Mouse (Mus musculus) CD4-positive, CD25-positive, alpha-beta regulatory T cell, adult 4 months (primary cell): Measurements from ENCODE around the gene Hsf4. TPM values are rescaled to one million over a fixed set of nuclear protein-coding genes. Genes with fewer than 3 reads are reported as not detected.
"Not testable (repeated sequence)": the region's sequence is repeated elsewhere in the genome, so short reads cannot be mapped to it uniquely, and the experiment has no call there.

Experiments
- ATAC-seq: one replicate; pipeline ENCODE4 v1.8.0; 2017
- polyA plus RNA-seq, 2 experiments: library from polyadenylated mRNA; unstranded; fragments of 100-300 nt; shearing (Covaris generic); gene quantifications; one replicate each; pipeline ENCODE4 v1.2.1; 2017

Hsf4 gene
- polyA plus RNA-seq, 2 experiments from 2014 or later, result 0.26 to 0.39 TPM

DNA sequence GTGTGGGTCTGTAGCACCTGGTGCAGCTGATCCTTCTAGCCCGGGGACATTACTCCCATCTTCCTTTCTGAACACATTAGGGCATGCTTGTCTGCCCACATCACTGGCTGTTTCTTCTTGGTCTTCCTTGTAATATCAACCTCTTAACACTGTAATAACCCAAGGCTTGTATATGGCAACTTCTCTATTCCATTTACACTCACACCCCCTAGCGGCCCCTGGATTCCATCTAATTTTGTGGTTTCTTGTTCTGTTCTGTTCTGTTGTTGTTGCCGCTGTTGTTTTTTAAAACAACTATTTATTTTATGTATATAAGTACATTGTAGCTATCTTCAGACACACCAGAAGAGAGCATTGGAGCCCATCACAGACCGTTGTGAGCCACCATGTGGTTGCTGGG, 17.3 kb downstream of the Hsf4 start:
- no peak for ATAC-seq

DNA sequence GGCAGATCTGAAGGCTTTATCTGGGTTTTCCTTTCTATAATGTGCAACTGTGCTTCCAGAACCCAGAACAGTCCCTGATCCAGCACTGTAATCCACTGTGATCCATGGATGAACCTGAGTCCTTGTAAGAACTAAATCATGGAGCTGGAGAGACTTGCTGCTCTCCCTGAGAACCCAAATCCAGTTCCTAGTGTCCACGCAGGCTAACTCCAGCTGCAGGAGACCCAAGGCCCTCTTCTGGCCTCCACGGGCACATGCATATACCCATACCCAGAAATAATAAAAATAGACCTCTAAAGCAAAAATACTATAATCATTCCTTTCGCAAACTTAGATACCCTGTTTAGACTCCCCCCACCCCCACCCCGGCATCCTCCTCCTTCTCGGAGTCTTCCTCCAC, 18.6 kb downstream of the Hsf4 start:
- ATAC-seq, result no peak

DNA sequence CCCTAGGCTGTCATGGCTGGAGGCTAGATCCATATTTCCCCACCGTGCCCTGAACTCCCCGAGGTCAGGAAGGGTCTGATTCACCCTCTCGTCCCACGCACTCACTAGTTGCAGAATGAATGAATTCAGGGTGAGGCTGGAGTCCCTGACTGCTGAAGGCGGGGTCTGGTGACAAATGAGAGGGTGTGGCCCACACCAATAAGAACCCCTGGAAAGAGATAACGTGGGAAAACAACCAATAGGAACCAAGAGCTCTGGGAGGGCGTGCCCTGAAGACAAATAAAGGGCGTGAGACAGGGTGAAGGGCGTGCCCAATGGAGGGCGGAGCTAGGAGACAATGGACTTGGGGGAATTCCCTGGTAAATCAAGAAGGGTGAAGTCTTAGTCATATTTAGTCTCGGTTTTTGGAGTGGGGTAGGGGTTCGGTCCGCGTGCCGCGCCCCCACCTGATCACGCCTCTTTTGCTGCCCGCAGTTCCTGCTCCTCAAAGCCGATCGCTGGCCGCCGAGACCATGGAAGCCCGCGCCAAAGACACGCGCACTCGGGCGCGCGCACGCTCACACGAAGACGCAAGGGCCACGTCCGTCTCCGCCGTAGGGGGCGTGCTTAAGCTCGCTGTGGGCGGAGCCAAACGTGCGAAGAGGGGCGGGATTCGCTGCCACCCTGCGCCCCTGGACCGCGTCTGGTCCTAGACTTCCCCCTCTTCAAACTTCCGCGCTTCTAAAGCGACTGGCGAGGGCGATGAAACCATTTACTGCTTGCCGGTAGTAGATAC, 19.5 kb downstream of the Hsf4 start:
- ATAC-seq, result peak; percentile 89

DNA sequence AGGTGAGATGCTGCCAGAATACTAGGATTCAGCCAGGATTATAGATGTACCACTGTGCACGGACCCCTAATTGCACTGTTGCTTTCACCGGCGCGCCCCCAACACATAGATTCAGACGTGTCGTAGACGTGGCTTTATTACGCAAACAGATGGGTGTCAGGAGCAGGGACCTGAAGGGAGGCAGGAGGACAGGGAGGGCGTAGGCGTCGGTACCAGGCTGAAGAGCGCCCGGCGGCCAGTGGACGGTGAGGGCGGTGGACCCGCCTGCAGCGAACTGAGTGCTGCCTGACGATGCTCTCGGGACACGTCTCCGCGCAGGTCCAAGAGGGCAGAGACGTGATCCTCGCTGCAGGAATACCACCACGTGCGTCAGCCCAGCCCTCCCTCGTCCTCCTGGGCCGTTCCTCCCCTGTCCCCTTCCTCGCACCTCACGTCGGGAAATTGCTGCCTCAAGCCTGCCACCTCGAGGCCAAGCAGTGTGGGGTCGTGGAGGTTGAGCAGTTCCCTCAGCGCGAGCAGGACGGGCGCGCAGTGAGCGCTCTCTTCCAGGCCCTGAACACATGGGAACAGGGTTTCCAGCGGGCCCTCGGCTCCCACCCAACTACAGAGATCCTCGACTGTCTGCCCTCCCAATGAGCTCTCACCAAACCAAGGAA, 20.3 kb downstream of the Hsf4 start, which contains the start of gene 4931428F04Rik:
TSS of gene 4931428F04Rik (minus strand) at position 60 of the 656 bp plus-strand sequence.
- no peak for ATAC-seq

DNA sequence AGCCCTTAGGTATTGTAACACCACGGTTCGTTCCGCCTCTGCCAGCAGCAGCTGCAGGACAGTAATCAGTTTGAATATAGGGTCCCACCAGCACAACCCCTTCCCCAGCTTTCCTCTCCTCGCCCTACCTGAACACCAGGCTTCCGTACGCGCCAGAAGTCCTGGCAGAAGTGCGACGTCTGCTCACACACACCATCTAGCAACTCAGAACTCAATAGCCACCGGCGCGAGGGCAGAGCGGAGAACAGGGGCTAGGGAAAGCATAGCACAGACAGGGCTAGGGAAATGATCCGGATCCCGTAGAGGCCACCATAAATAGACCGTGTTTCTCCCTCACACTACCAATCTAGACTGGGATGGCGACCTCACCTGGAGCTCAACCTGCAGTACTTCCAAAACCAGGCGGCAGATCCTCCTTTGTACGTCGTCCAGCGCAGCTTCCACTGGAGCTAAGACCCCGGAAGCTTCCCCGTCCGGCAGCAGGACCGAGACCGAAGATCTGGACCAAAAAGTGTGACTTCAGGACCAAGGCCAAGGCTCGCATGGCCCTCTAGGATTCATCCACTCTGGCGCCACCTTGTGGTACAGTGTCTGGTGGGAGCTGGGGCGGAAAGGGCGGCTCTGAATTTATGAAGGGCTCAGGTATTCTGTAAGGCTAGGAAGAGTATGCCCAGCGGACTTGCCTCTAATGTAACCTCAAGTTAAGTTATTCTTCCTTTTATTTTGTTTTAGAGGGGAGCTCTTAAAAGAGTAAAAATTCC, 21.1 kb downstream of the Hsf4 start:
- peak; percentile 29 for ATAC-seq

DNA sequence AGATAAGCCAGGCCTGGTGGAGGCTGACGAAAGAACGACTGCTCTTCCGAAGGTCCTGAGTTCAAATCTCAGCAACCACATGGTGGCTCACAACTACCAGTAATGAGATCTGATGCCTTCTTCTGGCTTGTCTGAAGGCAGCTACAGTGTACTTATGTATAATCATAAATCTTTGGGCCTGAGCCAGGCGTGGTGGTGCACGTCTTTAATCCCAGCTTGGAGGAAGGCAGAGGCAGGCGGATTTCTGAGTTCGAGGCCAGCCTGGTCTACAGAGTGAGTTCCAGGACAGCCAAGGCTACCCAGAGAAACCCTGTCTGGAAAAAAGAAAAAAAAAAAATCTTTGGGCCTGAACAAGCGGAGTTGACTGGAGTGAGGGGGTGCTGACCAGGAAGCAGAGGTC, 21.8 kb downstream of the Hsf4 start:
- ATAC-seq, result not testable (repeated sequence)

DNA sequence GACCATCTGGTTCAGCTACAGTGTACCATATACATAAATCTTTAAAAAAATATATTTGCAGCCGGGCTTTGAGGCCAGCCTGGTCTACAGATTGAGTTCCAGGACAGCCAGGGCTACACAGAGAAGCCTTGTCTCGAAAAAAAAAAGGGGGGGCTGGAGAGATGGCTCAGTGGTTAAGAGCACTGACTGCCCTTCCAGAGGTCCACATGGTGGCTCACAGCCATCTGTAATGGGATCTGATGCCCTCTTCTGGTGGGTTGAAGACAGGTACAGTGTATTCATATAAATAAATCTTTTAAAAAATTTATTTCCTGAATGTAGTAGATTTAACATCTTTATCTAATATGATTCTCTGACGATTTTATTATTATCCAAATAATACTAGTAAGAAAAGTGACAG, 22.2 kb downstream of the Hsf4 start:
- ATAC-seq, result not testable (repeated sequence)

DNA sequence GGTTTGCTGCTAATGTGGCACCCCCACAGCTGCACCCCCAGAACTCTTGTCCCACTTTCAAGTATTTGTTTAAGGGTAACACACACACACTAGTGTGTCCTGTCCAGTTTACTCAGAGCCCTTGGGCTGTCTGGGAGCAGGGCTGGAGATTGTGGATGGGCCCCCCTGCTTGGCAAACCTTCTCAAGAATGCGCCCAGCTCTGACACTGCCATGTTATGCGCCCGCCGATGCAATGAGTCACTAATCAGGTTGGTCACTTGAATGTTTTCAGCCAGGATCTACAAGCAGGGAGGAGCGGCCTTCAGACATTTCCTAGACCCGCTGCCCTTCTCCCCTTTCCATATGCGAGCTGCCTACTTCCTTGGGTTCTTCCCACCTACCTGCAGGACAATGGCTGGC, 22.9 kb downstream of the Hsf4 start:
- no peak for ATAC-seq

DNA sequence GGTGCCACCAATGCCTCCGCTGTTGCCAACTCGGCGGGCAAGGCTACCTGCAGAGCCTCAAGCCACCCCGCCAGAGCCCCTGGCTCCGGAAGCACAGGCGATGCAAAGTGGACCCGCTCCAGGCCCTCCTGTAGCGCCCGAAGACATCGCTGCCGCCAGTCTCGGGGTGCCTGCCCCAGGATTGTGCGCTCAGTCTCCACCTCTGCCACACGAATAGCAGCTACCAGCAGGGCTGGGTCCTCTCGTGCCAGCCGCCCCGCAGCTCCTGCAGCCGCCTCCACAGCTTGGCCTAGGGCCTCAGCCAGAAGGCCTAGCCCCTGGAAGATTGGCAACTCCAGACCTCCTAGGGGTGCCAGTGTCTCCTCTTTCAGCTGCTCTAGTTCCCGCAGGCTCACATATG, 23.8 kb downstream of the Hsf4 start:
- no peak for ATAC-seq

DNA sequence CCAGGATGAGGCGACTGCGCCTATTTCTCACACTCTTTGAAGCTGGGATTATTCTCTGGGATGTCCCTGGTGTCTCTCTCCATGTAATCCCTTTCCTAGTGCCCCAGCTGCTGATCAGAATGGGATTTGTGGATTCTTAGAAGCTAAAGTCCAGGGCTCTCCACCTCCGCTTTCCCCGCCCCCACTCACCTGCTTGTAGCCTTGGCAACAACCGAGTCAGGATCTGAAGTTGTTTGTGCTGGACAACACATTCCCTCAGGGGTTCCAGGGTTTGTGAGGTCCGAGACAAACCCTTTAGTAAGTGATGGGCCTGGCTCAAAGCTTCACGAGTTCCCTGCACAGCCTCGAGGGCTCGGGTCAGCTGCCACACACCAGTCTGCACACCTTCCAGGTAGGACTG, 25.2 kb downstream of the Hsf4 start:
- no peak for ATAC-seq

DNA sequence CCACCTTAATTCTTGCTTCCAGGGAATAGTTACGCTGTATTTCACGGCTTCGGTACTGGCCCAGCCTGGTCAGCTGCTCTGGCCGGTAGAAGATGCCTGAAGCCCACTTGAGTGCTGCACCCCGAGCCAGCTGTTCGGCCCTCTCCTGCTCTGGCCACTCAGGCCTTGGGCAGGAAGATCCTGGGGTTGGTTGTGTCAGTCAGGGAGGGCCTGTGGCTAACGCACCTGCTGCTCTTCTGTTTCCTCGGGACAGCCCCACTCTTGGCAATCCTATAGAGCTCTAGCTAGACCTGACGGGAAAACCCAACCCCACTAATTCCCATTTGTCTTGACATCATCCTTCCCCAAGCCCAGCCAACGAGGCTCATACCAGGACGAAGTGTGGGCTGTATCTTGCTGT, 25.7 kb downstream of the Hsf4 start:
- no peak for ATAC-seq

DNA sequence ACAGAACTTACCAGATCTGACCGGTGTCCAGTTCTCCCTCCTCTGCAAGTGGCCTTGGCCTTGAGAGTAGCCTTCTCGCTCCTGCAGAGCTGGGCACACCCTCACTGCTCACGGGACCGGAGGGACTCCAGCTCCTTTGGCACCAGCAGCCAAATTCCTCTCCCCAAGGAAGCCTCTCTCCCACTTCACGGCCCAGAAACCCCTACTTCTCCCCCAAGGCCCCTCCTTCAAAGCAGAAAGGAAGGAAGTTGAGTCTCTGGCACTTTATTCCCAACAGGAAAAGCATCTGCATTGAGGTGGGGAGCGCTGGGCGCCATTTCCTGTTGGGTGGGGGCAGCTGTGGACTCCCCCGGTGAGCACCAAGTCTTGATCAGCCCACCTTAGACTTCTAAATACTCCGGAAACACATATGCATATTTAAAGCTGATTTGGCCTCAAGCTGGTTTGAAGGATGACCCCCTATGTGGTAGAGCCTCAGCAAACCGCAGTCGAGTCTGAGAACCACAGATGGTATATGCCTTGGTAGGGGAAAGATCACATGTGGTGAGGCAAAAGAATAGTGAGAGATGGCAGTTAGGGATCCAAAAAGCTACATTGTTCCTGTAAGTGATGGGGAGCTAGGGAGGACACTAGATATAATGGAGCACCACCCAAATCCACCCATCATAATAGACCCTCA, 26.4 kb downstream of the Hsf4 start, which contains the start of gene Exoc3l:
TSS of gene Exoc3l (minus strand) at position 207 of the 679 bp plus-strand sequence.
- ATAC-seq, result no peak

DNA sequence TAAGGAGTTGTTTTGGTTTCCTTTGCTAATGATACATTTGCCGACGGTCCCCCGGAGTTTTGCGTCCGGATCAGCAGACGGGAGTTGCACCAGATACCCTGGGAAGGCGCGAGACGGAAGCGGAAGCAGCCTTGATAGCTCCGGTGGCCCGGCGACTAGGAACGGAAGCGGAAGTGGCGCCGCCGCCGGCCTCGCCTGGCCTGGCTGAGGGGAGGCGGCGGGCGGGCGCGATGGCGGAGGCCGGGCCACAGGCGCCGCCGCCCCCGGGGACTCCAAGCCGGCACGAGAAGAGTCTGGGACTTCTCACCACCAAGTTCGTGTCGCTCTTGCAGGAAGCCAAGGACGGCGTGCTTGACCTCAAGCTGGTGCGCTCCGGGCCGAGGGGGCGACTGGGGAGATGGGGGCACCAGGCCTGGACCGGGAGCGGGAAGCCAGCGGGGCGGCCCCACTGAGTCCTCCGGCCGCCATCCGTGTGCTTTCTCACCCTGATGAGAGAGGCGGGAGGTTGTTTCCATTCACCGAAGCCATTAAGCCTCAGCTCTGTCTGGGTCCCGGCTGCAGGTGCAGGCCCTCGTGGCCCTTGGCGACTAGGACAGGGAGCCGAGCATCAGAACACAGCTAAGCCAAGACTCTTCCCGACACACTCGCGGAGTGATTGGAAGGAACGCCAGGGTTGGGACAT, 28.1 kb downstream of the Hsf4 start, which contains the start of gene E2f4:
TSS of gene E2f4 (plus strand) at position 153 of the 682 bp plus-strand sequence.
- peak; percentile 98 for ATAC-seq

DNA sequence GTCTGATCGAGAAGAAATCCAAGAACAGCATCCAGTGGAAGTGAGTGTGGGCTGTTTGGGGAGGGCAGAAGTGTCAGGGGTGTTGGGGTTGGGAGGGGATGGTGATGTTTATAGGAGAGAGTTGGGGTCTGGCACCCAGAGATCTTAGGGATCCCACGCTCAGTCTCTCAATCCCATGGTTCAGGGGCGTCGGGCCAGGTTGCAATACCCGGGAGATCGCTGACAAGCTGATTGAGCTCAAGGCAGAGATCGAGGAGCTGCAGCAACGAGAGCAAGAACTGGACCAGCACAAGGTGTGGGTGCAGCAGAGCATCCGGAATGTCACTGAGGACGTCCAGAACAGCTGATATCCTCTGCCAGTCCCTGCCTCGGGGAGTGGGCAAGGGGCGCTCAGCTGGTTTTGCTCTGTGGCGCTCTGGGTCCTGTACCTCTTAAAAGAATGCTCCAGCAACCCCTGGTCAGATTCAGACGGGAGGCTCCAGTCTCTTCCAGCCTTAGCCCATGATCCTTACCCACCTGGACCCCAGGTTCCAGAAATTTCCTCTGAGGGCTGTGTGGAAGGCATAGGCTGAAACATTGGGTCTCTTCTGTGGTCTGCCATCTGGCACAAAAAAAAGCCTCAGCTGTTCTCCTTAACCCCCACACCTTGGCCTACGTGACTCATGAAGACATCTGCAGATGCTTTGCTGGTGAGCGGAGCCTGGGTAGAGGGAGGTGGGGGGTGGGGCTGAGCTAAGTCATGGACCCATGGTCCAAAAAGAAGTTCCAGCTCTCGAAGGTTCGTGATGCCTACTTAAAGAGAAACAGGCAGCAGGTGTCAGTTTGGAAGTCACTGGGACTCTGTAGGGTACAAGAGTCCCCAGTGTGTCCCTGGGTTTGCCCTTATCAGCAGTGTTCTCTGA, 29.0 kb downstream of the Hsf4 start:
- ATAC-seq, result no peak

DNA sequence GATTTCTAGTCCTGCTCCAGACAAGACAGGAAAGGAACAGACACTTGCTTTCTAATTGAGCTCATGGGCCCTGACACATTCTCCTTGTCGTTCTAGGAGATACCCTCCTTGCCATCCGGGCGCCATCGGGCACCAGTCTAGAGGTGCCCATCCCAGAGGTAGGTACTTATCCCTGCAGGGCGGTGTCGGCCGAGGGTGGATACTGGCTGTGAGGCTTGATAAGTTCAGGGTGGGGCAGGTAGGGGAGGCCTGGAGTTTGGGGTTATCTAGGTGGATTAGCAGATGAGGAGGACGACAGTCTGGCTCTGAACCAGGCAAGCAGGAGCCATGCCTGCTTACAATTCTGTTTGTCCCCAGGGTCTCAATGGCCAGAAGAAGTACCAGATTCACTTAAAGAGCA, 30.4 kb downstream of the Hsf4 start:
- ATAC-seq, result no peak

DNA sequence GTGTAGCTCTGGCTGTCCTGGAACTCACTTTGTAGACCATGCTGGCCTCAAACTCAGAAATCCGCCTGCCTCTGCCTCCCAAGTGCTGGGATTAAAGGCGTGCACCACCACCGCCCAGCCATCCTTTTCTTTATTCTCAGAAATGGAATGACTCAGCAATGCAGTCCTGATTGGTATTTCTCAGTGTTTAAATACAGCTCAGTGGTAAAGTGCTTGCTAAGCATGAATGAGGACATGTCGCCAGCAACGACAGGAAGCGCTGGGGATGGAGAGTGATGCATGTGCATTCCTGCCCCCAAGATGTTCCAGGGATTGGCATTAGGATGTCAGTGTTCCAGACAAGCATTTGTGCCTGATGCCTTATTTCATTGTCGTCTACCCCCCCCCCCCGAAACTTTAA, 33.8 kb downstream of the Hsf4 start:
- ATAC-seq, result no peak

DNA sequence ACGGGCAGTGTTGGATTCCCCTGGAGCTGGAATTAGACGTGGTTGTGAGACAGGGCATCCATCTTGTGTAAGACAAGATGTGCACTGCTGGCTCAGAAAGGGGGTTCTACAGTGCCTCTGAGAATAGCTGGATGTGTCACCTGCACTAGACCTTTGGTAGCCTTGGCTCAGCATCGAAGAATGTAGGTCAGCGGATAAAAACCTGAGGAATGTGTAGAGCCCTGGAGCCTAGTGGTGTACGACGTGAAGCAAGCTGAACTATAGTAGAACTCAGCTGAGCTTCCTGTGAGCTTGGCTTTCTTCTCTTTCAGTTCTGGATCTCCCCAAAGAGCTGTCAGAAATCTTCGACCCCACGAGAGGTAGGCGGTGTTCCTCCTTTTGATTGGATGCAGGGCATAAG, 34.3 kb downstream of the Hsf4 start:
- no peak for ATAC-seq

DNA sequence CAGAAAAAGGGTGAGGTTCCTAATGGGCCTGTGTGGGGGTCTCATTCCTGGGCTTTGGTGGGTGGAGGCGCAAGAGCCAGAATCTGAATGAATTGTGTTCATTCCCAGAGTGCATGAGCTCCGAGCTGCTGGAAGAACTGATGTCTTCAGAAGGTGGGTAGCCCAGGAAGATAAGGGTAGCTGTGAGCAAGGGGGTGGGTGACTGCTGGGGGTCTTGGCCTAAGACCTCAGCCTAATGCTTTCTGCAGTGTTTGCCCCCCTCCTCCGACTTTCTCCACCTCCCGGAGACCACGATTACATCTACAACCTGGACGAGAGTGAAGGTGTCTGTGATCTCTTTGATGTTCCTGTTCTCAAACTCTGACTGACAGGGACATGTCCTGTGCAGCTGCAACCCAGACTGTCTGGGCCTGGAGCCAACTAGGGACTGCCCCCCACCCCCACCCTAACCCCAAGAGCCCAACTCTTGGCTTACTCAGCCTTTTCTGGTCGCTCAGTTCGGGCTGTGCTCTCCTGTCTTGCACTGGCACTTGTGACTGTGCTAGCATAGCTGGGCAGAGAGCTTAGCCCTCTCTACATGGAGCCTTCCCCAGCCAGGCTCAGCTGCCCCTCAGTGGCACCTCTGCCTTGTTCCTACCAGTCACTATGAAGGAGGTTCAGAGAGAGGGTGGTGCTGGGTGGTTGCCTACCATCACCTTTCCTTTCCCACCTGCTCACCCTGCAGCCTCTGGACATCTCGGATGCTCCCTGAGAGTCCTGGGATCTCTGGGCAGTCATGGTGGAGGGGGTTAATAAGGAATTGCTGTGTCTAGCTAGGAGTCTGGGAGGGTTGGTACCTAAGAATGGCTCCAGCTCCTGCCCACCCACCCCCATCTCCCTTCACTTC, 35.0 kb downstream of the Hsf4 start:
- peak; percentile 68 for ATAC-seq

DNA sequence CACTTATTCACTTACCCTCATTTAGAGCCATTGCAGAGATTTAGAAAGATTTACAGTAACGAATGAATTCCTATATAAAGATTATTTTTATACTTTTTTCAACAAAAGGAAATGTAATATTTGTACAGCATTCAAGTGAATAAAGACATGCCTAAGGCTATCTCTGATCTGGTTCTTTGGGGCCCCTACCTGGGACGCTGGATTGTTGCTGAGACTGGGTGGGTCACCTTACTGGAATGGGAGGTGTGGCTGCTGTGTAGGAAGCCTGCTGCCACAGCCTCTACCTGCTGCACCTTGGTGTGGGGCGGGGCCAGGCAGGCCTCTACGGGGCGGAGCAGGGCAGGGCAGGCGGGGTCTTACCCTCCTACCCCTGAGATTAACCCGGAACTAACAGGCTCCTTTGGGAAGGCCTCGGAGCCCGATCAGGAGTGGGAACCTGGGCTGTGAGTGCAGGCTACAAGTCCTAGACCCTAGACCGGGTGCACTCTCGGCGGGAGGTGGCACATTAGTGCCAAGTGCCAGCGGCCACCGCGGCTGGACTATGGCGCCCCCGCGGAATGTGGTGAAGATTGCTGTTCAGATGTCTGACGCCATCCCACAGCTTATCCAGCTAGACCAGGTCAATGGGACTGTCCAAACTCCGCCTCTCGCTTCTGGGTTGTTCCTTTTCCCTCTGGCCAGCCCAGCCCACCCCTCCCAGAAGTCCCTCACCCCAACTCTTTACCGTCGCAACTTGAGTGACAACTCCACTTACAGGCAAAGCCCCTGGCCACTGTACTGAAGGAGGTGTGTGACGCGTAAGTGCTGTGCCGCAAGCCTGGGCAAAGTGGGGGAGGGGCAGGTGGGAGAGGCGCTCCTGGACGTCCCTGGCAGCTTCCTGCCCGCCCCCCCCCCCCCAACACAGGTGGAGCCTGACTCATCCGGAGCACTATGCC, 35.9 kb downstream of the Hsf4 start, which contains the start of gene Elmo3:
TSS of gene Elmo3 (plus strand) at position 391 of the 935 bp plus-strand sequence.
- ATAC-seq, result peak; percentile 46
